Mouse (Mus musculus) left cerebral cortex, adult 8-10 months (tissue): ENCODE data around the gene Zfp568. TPM values are rescaled to one million over a fixed set of nuclear protein-coding genes. Genes with fewer than 3 reads are reported as not detected.

Experiments
- DNase-seq, 2 experiments: peaks; one replicate each; pipeline ENCODE4 v3.0.0; 2022; ENCODE audit warnings: low spot score in 2 of 2
- total RNA-seq, 4 experiments: library from RNA; stranded (reverse); gene quantifications; 2 replicates each; pipeline ENCODE4 v1.2.4; 2022

The Zfp568 gene
- total RNA-seq, 4 experiments from 2014 or later: 4.0 to 6.8 (median 4.9) TPM

DNA sequence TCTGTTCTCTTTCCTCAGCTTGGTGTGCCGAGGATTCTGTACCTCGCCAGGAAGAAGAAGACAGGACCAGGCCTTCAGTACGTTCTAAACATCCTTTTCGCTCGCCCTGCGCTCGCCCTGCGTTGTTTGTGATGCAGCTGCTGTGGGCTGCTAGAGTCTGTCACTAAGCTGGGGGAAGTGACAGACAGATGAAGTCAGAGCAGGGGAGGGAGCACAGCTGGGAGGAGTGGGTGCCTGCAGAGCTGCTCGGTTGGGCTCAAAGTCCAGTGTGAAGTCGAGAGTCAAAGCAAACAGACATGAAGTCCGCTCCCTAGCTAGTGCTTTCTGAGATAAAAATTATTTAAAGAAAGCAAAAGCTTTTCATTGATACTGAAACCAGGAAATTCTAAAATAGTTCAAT is 5.3 kb downstream of the Zfp568 start:
- DNase-seq: no peak

DNA sequence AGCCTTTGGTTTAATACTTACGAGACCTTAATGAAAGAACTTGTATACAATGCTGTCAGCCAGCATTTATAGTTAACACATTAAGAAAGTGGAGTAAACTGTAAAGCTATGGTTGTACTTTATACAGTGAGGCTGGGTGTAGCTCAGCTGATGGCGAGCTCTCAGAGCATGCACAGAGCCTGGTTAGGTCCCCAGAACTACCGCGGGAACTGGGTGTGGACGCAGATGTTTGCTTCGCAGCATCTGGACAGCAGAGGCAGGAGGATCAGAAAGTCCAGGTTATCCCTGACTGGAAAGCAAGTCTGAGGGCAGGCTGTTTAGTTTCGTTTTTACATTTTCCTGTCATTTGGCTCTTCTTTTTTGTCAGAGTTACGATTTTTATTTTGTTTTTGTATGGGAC is 8.9 kb downstream of the Zfp568 start:
- no peak for DNase-seq

DNA sequence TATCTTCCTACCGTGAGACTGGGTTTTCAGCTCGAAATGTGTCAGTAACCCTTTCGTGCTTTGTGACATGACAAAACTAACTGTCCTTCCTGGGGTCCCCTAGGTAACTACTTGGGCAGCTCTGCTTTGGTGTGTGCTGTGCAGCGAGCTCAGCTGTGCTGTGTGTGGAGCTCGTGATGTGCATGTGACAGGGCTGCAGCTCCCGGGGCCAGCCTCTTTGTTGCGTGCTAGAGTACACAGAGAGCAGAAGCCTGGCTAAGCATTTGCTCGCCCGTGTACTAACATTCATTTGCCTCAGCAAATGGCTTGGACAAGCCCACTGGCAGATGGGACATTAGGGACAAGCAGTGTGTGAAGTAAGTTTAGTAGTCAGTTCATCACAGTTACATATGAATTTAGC is 9.6 kb downstream of the Zfp568 start:
- no peak for DNase-seq

DNA sequence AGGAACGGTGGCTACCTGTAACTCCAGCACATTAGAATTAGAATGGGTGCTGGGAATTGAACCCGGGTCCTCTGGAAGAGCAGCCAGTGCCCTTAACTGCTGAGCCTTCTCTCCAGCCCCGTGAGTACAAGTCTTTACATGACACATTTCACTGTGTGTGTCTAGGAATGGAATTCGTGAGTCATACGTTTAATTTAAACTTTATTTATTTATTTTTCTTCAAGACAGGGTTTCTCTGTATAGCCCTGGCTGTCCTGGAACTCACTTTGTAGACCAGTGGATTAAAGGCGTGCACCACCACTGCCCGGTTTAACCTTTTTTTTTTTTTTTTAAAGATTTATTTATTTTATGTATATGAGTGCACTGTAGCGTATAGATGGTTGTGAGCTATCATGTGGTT is 11.4 kb downstream of the Zfp568 start:
- DNase-seq: no peak

DNA sequence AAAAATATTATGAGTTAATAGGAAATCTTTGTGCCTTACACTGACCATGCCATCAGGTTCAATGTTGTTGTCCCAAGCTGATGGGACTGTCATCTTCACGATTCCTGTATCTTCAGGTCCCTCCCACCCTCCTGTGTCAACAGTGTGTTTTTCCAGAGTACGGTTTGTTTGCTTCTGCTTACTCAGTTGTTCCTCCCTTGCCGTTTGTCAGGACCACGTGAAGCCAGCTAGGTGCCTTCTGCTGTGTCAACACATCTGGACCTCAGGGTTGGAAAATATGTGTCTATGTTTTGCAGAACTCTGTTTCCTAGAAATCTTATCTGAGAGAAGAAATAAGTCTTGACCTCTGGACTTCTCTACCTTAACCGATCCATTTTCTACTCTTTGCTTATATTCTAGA is 16.8 kb downstream of the Zfp568 start:
- no peak for DNase-seq

DNA sequence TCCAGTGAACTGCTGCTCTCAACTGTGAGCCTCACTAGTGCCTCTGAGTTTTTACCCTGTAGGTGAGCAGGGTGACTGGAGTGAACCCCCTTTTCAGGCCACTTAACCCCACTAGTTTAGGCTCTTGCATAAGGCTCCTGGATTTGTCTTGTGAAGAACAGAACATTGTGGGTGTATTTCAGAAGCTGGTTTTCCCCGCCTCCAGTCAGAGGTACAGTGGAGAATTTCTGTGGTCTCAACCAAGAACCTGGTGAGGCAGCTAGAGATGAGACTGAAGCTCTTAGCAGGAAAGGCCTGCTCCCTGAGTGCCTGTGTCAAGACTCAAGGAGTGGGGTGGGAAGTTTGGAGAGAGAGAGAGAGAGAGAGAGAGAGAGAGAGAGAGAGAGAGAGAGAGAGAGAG is 23.8 kb downstream of the Zfp568 start:
- no peak for DNase-seq

DNA sequence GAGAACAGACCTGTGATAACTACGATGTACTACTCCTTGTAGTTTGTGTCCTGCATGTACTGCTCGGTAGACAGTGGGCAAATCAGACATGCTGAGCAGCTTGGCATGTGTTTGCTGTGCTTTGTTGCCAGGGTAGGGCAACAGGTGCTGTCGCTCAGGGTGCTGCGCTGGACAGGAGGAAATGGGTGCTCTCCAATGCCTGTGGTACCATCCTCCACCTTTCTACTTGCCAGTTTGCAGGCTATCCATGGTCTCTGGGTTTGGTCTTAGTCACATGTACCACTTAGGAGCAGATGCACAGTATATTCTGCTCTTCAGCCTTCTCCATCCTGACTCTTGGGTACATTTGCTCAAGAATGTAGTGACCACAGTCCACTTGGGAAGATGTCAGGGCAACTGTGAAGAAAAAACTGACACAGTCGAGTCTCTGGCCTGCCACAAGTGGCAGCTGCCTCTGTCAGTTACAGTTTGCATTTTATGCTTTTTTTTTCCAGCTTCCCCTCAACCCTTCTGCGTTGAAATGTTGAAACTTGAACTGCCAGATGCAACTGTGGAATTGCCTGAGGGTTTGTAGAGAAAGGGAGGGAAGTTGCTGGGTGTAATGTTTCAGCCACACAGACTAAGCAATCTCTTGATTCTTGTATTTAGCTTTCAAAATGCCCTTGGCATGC is 24.4 kb downstream of the Zfp568 start:
- DNase-seq: no peak

DNA sequence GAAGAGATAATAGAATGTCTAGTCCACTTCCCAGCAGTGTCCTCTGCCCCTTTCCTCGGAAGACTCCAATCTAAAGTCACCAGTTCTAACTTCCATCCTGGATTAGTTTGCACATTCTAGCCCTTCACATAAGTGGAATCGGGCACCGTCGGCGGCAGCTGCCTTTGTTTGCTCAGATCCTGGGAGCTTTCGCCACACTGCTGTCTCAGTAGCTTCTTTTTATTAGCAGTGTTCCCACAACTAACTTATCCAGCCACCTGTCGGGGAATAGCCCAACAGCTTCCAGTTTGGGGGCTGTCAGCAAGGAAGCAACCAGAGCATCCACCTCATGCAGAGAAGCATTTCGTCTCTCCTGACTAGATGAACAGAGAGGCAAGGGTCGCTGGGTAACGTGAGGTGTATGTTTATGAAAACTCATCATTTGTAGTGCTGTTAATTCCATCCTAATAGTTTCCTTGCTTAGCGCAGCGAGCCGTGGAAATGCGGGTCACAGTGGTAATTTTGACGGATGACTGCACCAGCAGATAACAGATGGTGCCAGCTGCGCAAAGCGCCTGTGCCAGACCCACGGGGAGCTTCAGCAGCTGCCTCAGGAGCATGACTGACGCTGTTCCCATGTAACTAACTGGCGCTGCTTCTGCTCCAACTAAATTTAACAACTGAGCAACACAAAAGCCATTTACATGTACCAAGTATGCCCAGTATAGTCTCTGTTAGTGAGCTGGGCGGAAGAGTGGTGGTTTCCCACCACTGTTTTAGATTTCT is 25.7 kb downstream of the Zfp568 start:
- DNase-seq: peak in 1 of 2 experiments; percentile 56

DNA sequence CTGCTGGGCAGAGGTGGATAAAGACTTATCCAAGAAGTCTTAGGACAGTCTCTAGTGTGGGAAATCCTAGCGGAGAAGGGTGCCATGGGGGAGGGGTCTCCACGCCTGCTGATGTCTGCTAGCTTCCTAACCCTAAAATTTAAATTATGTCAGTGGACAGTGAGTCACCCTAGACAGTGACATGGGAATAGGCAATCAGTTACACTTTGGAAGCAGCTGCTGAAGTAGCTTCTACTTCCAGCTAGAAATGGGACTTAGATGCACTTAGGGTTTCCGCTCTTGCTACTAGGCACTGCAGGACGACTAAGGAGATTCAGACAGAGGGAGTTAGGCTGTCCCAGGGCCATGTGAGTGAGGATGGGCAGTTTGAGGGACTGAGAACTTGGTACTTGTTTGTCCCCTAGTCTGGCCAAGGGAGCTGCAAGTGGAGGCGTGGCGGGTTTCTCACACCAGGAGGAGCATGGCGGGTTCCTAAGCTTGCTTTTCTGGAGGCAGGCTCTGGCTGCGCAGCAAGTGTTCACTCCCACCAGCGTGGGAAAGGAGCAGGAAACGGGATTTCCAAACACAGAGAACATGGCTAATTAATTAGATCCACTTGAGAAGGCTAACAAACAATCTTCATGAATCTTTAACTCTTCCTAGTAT is 26.9 kb downstream of the Zfp568 start:
- no peak for DNase-seq

DNA sequence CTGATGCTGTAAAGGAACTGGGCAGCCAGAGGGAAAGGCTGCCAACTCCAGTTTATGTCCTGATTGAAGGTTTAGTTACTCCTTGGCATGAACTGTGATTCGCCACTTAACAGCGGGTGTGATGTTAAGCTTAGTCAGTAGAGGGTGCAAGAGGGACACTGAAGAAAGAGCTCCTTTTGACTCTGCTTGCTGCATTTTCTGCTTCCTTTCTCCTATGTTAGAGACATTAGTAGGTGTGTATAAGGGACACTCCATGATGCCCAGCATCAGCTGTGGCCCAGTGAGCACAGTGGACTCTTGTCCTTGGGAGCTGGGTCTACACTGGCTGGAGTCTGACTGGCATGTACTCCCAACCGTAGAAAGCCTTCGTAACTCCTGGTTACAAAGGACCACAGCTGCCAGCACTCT is 29.2 kb downstream of the Zfp568 start:
- DNase-seq: no peak

DNA sequence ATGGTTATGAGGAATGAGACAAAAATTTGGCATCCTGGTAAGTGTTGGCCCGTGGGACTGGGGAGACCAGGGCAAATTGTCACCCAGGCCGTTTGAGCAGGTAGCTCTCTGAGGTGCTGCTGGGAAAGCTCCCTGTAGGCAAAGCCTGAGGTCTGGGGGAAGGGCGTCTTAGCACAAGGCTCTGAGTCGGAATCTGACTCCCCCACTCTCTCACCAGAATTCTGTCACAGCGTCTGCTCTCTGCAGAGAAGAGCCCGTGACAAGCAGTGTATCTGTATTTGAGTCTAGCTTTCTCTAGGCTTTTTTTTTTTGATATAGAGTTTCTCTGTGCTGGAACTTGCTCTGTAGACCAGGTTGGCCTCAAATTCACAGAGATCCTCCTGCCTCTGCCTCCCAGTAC is 33.5 kb downstream of the Zfp568 start:
- DNase-seq: no peak

DNA sequence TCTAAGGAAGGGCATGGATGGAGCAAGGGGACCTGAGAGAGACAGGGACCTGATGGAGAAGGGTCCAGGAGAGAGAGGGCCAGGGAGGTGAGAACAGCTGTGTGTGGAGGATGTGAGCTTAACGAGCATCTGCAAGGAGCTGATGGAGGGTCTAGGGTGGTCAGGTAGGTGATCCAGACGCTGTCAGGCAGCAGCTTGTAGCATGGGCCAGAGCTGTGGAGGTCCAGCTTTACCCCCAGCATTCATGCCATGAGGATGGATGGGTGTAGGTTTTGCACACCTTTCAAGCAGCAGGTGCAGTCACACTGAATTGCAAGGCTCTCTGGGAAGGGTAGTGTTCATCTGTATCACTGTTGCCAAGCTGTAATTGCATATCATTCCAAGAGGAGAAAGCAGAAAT is 35.8 kb downstream of the Zfp568 start:
- no peak for DNase-seq

DNA sequence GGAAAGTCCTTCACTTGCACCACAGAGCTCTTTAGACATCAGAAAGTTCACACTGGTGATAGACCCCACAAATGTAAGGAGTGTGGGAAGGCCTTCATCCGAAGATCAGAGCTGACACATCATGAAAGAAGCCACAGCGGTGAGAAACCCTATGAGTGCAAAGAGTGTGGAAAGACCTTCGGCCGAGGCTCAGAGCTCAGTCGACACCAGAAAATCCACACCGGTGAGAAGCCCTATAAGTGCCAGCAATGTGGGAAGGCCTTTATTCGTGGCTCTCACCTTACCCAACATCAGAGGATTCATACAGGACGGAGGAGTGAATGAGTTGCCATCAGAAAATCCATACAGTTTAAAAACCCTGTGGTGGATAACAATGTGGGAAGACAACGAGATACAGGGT is 39.6 kb downstream of the Zfp568 start:
- no peak for DNase-seq

DNA sequence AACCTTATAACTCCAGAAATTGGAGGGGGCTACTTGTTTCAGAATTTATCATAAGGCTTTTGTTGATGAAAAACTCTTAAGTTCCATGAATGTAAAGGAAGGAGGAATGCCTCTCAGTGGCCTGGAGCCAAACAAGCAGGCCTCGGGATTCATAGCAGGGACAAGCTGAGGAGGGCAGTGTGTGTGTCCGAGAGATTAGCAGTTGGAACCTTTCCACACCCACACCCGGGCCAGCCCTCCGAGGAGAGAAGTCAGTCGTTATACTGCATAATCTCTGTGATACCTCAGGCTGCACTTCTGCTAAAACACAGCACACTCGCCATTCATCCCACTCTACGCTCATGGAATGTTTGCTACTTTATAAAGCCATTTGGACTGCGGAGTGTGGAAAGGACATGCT is 40.0 kb downstream of the Zfp568 start:
- DNase-seq: no peak

DNA sequence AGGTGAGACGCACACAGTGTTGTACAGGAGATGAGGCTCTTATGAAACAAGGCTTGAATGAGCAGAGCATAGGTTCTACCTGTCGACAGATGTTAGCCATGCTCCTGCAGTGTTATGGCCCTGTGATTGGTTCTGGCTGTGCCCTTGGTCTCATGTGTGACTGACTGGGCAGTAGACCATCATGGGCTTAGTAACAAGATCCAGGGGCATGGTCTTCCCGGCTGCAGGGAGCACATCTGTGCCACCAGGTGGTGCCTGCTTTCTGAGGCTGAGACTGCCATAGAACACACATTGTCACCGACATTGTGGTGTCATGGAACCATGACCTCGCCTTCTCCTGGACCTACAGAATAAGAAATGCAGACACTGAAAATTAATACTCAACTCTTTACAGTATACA is 41.6 kb downstream of the Zfp568 start:
- no peak for DNase-seq

DNA sequence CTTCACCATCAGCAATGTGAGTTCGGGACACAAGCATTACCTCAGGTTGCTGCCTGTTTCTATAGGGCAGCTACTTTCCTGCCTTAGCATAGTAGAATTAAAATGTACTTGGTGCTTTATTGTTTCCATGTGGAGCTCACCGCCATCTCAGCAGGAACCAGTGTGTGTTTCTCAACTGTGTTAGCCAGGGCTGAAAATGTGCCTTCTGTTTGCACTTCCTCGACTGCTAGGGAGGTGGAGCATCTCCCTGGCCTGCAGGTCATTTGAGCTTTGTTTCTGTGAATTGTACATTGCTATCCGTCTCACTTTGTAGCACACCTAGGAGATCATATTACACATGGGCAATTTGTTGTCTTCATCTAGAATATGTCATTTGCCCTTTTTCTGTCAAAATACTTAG is 43.6 kb downstream of the Zfp568 start:
- DNase-seq: no peak

DNA sequence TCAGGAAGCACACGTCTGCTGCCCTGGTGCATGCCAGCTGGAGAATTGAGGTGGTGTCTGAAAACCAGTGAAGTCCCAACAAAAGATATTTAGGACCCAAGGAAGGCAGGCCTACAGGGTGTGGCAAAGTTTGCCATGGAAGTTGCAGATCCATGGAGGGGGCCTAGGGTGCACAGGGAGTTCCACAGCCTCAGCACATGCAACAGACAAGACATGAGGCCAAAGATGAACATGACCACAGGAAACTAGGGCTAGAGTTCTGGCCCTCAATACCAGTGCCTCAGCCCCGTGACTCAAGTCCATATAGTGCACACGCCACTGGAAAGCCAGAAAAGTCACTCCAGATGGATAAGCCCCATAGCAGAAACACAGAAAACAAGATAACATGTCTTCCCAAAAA is 44.8 kb downstream of the Zfp568 start:
- DNase-seq: no peak

DNA sequence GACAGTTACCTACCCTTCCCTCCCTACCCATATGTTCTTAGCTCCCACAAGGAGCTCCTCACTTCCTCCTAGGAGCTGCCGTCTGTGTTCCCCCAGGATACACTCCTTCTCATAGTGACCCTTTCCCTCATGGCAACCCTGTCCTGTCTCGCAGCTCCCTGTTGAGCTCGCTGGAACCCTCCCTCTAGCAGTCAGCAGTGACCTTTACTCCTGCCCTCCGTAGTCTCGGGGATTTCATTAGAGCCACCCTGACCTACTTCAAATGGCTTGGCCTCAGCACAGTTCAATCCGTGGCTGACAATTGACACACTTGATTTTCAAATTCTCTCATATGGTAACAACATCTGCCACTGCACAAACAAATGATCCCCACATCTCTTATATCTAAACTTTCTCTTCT is 46.9 kb downstream of the Zfp568 start:
- DNase-seq: no peak

DNA sequence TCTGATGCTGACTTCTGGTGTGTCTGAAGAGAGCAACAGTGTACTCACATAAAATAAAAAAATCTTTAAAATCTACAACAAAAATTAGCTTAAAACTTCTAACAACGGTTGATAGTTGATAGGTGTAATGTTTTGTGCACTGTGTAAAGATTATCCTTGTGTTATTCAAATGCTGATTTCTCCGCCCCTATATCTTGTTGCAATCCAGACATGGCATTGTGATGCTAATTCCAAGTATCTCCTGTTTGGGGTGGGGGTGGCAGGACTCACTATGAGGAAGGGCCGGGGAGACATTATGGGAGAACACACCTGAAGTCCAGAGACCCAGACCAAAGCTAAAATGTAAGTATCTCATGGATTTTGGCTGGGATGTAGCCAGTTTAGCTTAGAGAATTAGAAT is 47.6 kb downstream of the Zfp568 start:
- DNase-seq: no peak

DNA sequence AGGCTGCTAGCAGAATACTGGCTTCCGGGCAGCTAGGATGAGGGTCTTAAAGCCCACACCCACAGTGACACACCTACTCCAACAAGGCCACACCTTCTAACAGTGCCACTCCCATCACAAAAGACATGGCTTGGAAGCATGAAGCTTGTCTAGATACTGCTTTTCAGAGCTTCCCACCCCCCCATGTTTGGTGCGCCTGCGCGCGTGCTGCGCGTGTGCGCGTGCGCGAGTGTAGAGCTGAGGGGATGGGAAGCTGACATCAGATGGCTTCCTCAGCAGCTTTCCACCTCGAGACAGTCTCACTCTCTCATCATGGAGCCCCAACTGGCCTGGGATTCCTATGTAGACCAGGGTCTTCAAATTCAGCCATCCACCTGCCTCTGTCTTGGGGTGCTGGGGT is 50.6 kb downstream of the Zfp568 start:
- DNase-seq: no peak

DNA sequence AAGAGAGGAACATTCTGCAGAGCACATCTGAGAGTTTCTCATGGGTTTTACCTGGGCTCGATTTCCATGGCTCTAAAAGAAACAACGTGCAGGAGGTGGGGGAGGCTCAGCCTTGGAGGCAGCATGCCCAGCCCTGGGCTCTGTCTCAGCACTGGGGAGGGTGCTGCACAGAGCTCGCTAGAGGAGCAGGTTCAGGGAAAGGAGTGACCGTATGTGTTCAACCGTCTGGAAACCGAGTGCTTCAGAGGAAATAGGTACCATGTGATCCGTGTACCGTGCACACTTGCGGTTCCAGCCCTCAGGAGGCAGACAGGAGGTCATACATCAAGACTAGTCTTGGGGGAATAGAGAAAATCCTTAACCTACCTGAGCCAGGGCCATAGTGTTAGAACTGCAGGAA is 60.6 kb downstream of the Zfp568 start:
- no peak for DNase-seq

DNA sequence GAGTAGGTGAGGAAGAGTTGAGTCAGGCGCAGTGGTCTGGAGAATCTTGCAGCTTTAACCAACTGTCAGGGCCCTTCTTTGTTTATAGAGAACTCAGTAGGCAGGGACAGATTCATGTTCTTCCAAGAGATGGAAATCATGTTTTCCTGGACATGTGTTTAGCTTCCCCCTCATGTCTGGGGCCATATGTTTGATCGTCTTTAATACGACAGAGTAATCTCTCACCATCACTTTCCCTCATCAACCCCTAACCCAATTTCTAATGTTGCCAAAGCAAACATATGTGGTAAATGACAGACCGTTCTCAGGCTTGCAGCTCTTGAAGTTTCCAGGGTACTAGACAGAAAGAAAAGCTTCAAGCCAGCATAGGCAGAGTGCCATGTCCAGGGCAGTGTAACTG is 64.4 kb downstream of the Zfp568 start:
- no peak for DNase-seq
